Mouse (Mus musculus): Measurements from ENCODE around the gene Mnat1.
"Not testable (repeated sequence)": the region's sequence is repeated elsewhere in the genome, so short reads cannot be mapped to it uniquely, and the experiment has no call there.

Gene Mnat1

GRCm38 (mm10) chr12:73151038-73151437 lies 27.5 kb downstream of the Mnat1 start:
- DNase-seq: not testable (repeated sequence)

- no peak for DNase-seq
Measured at GRCm38 (mm10) chr12:73154150-73154549, 30.6 kb downstream of the Mnat1 start.

- DNase-seq: no peak
Measured at GRCm38 (mm10) chr12:73160341-73160740, 36.8 kb downstream of the Mnat1 start.

GRCm38 (mm10) chr12:73162408-73163181 lies 39.1 kb downstream of the Mnat1 start:
- peak; percentile 40 for DNase-seq

GRCm38 (mm10) chr12:73170794-73171193 lies 47.3 kb downstream of the Mnat1 start:
- no peak for DNase-seq

- DNase-seq: no peak
Measured at GRCm38 (mm10) chr12:73183896-73184295, 60.4 kb downstream of the Mnat1 start.

- no peak for DNase-seq
Measured at GRCm38 (mm10) chr12:73197363-73197762, 73.8 kb downstream of the Mnat1 start.

GRCm38 (mm10) chr12:73198451-73198850 lies 74.9 kb downstream of the Mnat1 start:
- DNase-seq: no peak

- DNase-seq: no peak
Measured at GRCm38 (mm10) chr12:73199375-73199774, 75.9 kb downstream of the Mnat1 start.

GRCm38 (mm10) chr12:73201587-73201986 lies 78.1 kb downstream of the Mnat1 start:
- DNase-seq: no peak

- no peak for DNase-seq
Measured at GRCm38 (mm10) chr12:73205710-73206649, 82.5 kb downstream of the Mnat1 start.

- DNase-seq: no peak
Measured at GRCm38 (mm10) chr12:73207008-73207407, 83.5 kb downstream of the Mnat1 start.

GRCm38 (mm10) chr12:73207461-73207860 lies 83.9 kb downstream of the Mnat1 start:
- no peak for DNase-seq

- no peak for DNase-seq
Measured at GRCm38 (mm10) chr12:73208518-73208917, 85.0 kb downstream of the Mnat1 start.

GRCm38 (mm10) chr12:73209117-73209516 lies 85.6 kb downstream of the Mnat1 start:
- DNase-seq: no peak

GRCm38 (mm10) chr12:73210454-73210853 lies 86.9 kb downstream of the Mnat1 start:
- DNase-seq: no peak

GRCm38 (mm10) chr12:73215773-73216172 lies 92.3 kb downstream of the Mnat1 start:
- no peak for DNase-seq

GRCm38 (mm10) chr12:73218632-73219031 lies 95.1 kb downstream of the Mnat1 start:
- DNase-seq: no peak

- no peak for DNase-seq
Measured at GRCm38 (mm10) chr12:73221235-73221634, 97.7 kb downstream of the Mnat1 start.

GRCm38 (mm10) chr12:73223872-73224271 lies 100.4 kb downstream of the Mnat1 start:
- DNase-seq: no peak

- no peak for DNase-seq
Measured at GRCm38 (mm10) chr12:73228427-73228826, 104.9 kb downstream of the Mnat1 start.

- no peak for DNase-seq
Measured at GRCm38 (mm10) chr12:73230196-73230595, 106.7 kb downstream of the Mnat1 start.

- DNase-seq: no peak
Measured at GRCm38 (mm10) chr12:73231552-73231951, 108.0 kb downstream of the Mnat1 start.

GRCm38 (mm10) chr12:73232586-73232985 lies 109.1 kb downstream of the Mnat1 start:
- no peak for DNase-seq
